Mouse (Mus musculus): Measurements from ENCODE around the gene Fam20c.

- TF ChIP-seq CTCF (IDR thresholded peaks at IDR 0.05) (no peak), EP300 (IDR thresholded peaks at IDR 0.05) (no peak)
These were observed 14.2 kb upstream of the Fam20c start for GRCm38 (mm10) chr5:138740150-138740549.

Data from lung, postnatal 0 days (tissue).